Mouse (Mus musculus) frontal cortex, postnatal 25 days (tissue): ENCODE measurements around the gene Ap1b1.

Experiments used
- DNase-seq, 2 experiments: peaks; one replicate each; pipeline ENCODE4 v3.0.0; 2022; ENCODE audit warnings: low spot score in 2 of 2

Gene Ap1b1

GRCm38 (mm10) chr11:5035421-5035820 is 48.8 kb downstream of the Ap1b1 start:
- no peak for DNase-seq

GRCm38 (mm10) chr11:5037146-5037854 is 50.7 kb downstream of the Ap1b1 start:
- DNase-seq: no peak

GRCm38 (mm10) chr11:5040585-5040984 is 54.0 kb downstream of the Ap1b1 start:
- DNase-seq: no peak

GRCm38 (mm10) chr11:5041144-5041780 is 54.6 kb downstream of the Ap1b1 start:
- no peak for DNase-seq

- DNase-seq: no peak
Observed at GRCm38 (mm10) chr11:5042645-5043381, 56.2 kb downstream of the Ap1b1 start.

- no peak for DNase-seq
Observed at GRCm38 (mm10) chr11:5046321-5046926, 59.8 kb downstream of the Ap1b1 start.

- no peak for DNase-seq
Observed at GRCm38 (mm10) chr11:5051629-5052028, 65.0 kb downstream of the Ap1b1 start.

GRCm38 (mm10) chr11:5052200-5052854 is 65.7 kb downstream of the Ap1b1 start:
- DNase-seq: no peak

- no peak for DNase-seq
Observed at GRCm38 (mm10) chr11:5054151-5054550, 67.5 kb downstream of the Ap1b1 start.

- DNase-seq: no peak
Observed at GRCm38 (mm10) chr11:5054874-5055273, 68.2 kb downstream of the Ap1b1 start.

GRCm38 (mm10) chr11:5055945-5056938 is 69.6 kb downstream of the Ap1b1 start:
- DNase-seq: no peak

- DNase-seq: no peak
Observed at GRCm38 (mm10) chr11:5057064-5057463, 70.4 kb downstream of the Ap1b1 start.

- DNase-seq: no peak
Observed at GRCm38 (mm10) chr11:5057541-5057855, 70.9 kb downstream of the Ap1b1 start.

GRCm38 (mm10) chr11:5057856-5058641 is 71.4 kb downstream of the Ap1b1 start, which contains the start of gene Rasl10a:
Gene Rasl10a (plus strand): TSS chr11:5058128.
- no peak for DNase-seq

- no peak for DNase-seq
Observed at GRCm38 (mm10) chr11:5058783-5059182, 72.2 kb downstream of the Ap1b1 start.

- DNase-seq: no peak
Observed at GRCm38 (mm10) chr11:5059230-5059629, 72.6 kb downstream of the Ap1b1 start.

GRCm38 (mm10) chr11:5059704-5060156 is 73.1 kb downstream of the Ap1b1 start:
- peak in 1 of 2 experiments; percentile 52 for DNase-seq

GRCm38 (mm10) chr11:5060756-5061412 is 74.3 kb downstream of the Ap1b1 start:
- no peak for DNase-seq
